Mouse (Mus musculus) heart, embryonic 13.5 days (tissue): ENCODE results near the gene Ogfod3. TPM values are rescaled to one million over a fixed set of nuclear protein-coding genes. Genes with fewer than 3 reads are reported as not detected.

ENCODE experiments used
- ATAC-seq: fragments of 200-750 bp; cut with Nextera tagmentation; 2 replicates; pipeline ENCODE4 v1.8.0; 2017; ENCODE audit warnings: moderate TSS enrichment; ENCODE audit not compliant: insufficient number of reproducible peaks, low FRiP score, low TSS enrichment; ENCODE audit errors: extremely low read depth
- H3K27ac ChIP-seq: fragments of 300-500 bp; sonication (generic); replicated peaks from 2 replicates; pipeline ENCODE4 v1.5.1; 2015; ENCODE audit warnings: moderate library complexity, mild to moderate bottlenecking, inconsistent platforms
- H3K27me3 ChIP-seq: fragments of 300-500 bp; sonication (generic); replicated peaks from 2 replicates; pipeline ENCODE4 v1.6.1; 2015; ENCODE audit warnings: mild to moderate bottlenecking, inconsistent platforms
- H3K36me3 ChIP-seq: fragments of 300-500 bp; sonication (generic); 2 replicates; pipeline ENCODE4 v1.6.1; 2015; ENCODE audit warnings: mild to moderate bottlenecking, inconsistent platforms
- H3K4me1 ChIP-seq: fragments of 300-500 bp; sonication (generic); 2 replicates; pipeline ENCODE4 v1.6.1; 2015; ENCODE audit warnings: inconsistent platforms
- H3K4me2 ChIP-seq: fragments of 300-500 bp; sonication (generic); 2 replicates; pipeline ENCODE4 v1.6.1; 2015; ENCODE audit warnings: inconsistent platforms, mild to moderate bottlenecking, moderate library complexity
- H3K4me3 ChIP-seq: fragments of 300-500 bp; sonication (generic); 2 replicates; pipeline ENCODE4 v1.5.1; 2015; ENCODE audit warnings: moderate library complexity, mild to moderate bottlenecking, inconsistent platforms
- H3K9ac ChIP-seq: fragments of 300-500 bp; sonication (generic); 2 replicates; pipeline ENCODE4 v1.6.1; 2015; ENCODE audit warnings: inconsistent platforms, mild to moderate bottlenecking, moderate library complexity
- H3K9me3 ChIP-seq: fragments of 300-500 bp; sonication (generic); 2 replicates; pipeline ENCODE4 v1.6.1; 2016; ENCODE audit warnings: inconsistent platforms
- WGBS: fragments of 180-500 bp; shearing (Covaris S2); methylation state at CpG from one replicate; pipeline ENCODE4 v1.1.7; 2015; ENCODE audit warnings: mixed read lengths; 5-methylcytosine and 5-hydroxymethylcytosine counted together
- polyA plus RNA-seq: library from polyadenylated mRNA; unstranded; fragments of >200 nt; fragmentation: Nextera tagmentation; extraction: Ambion mirVana; gene quantifications from 2 replicates; pipeline ENCODE4 v1.2.1, GENCODE M21; 2015

Gene Ogfod3
- polyA plus RNA-seq, 1 experiment from 2014 or later: 28.4 TPM

DNA sequence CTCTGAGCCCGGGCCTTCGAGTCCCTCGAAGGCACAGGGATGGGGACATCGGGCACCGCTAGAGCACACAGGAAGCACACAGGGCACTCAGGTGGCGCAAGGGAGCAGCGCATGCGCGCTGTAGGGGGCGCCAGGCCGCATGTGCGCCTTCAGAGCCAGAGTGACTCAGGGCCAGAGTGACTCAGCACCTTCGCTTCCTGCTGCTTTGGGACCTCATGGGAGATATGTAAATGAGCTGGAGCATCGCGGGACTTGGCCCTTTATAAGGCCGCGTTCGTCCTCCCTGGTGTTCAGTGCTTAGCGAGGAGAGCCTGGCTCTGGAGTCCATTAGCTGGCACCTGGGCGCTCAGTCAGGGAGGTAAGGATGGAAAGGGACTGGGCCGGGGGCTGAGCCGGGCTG, 58.6 kb downstream of the Ogfod3 start, which contains the start of gene Tex19.1:
Gene Tex19.1 (plus strand): TSS at position 279 of the 400 bp plus-strand sequence.
- Histone ChIP-seq H3K4me1 (peaks cover 4% of the 10 kb centered on the region; the same call in 1 of the 2 replicates), H3K9ac (no peak within 1 kb of the TSS), H3K27ac (no peak within 1 kb of the TSS), H3K36me3 (no peaks in the 10 kb centered on the region), H3K9me3 (no peaks in the 10 kb centered on the region), H3K27me3 (no peaks in the 10 kb centered on the region), H3K4me2 (no peak within 1 kb of the TSS), H3K4me3 (no peak within 1 kb of the TSS)
- WGBS: 86% methylated on average over 22 of the region's 22 CpGs
- ATAC-seq: no peak

DNA sequence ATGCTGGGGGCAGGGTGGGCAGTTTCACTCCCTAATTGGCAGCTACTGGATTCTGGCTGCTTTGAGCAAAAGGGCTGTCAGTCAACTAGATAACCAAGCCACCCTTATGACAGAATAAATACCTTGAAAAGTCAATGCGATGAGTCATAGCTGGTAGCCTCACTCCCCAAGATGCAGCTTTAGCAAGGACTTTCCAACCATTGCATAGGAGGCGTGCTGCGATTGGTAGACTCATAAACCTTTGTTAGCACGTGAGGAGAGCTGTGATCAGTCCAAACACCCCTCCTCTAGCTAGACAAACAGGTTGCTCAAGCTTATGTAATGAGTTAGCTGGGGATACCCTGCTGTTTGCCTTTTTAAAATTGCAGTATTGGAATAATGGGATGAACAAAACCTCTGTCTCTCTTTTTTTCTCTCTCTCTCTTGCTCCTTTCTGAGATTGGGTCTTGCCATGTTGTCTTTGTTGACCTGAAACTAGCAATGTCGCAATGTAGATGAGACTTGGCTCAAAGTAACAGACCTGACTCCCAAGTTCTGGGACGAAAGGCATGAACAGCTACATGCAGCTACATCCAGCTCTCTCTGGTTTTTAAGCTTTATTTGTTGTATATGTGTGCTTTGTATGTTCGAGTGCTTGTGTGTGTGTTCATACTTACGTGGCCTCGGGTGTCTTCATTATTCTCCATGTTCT, 61.0 kb downstream of the Ogfod3 start:
- Histone ChIP-seq H3K27ac (no peak overlapping the region), H3K36me3 (no peaks in the 10 kb centered on the region), H3K9me3 (no peaks in the 10 kb centered on the region), H3K9ac (no peak overlapping the region), H3K4me2 (no peak overlapping the region), H3K4me3 (no peak overlapping the region), H3K4me1 (peaks cover 6% of the 10 kb centered on the region), H3K27me3 (peaks cover 2% of the 10 kb centered on the region; the same call in 1 of the 2 replicates)
- WGBS: 71% methylated on average over 9 of the region's 9 CpGs
- no peak for ATAC-seq

GRCm38 (mm10) chr11:121138732-121139131, 65.8 kb downstream of the Ogfod3 start:
- Histone ChIP-seq H3K27me3 (peaks cover 14% of the 10 kb centered on the region; the same call in 1 of the 2 replicates), H3K36me3 (no peaks in the 10 kb centered on the region), H3K9ac (0 out of 2 replicates have a peak overlapping the region, but pooled peaks have one; percentile 6), H3K4me3 (no peak overlapping the region), H3K4me2 (0 out of 2 replicates have a peak overlapping the region, but pooled peaks have one; percentile 19), H3K4me1 (peaks cover 11% of the 10 kb centered on the region), H3K9me3 (no peaks in the 10 kb centered on the region), H3K27ac (no peak overlapping the region)
- no peak for ATAC-seq
- WGBS: 29% methylated on average over 6 of the region's 6 CpGs

- H3K4me3 ChIP-seq: no peak overlapping the region
- no peaks in the 10 kb centered on the region for H3K36me3 ChIP-seq
- no peak overlapping the region for H3K27ac ChIP-seq
- WGBS: 80% methylated on average over 5 of the region's 5 CpGs
- H3K27me3 ChIP-seq: peaks cover 14% of the 10 kb centered on the region; the same call in 1 of the 2 replicates
- H3K9me3 ChIP-seq: no peaks in the 10 kb centered on the region
- no peak overlapping the region for H3K9ac ChIP-seq
- peaks cover 11% of the 10 kb centered on the region for H3K4me1 ChIP-seq
- no peak for ATAC-seq
- H3K4me2 ChIP-seq: no peak overlapping the region
Observed at GRCm38 (mm10) chr11:121137682-121138081, 66.8 kb downstream of the Ogfod3 start.

- Histone ChIP-seq H3K4me2 (no peak overlapping the region), H3K27me3 (peaks cover 14% of the 10 kb centered on the region), H3K4me3 (no peak overlapping the region), H3K4me1 (peaks cover 11% of the 10 kb centered on the region), H3K9me3 (no peaks in the 10 kb centered on the region), H3K36me3 (no peaks in the 10 kb centered on the region), H3K9ac (no peak overlapping the region), H3K27ac (no peak overlapping the region)
- no peak for ATAC-seq
- WGBS: 21% methylated on average over 1 of the region's 1 CpGs
Observed at GRCm38 (mm10) chr11:121134600-121134999, 69.9 kb downstream of the Ogfod3 start.

GRCm38 (mm10) chr11:121129616-121130015, 74.9 kb downstream of the Ogfod3 start:
- Histone ChIP-seq H3K27ac (no peak overlapping the region), H3K4me1 (peaks cover 10% of the 10 kb centered on the region), H3K36me3 (no peaks in the 10 kb centered on the region), H3K9me3 (no peaks in the 10 kb centered on the region), H3K4me2 (no peak overlapping the region), H3K27me3 (no peaks in the 10 kb centered on the region; the same call in none of the 2 replicates), H3K9ac (no peak overlapping the region), H3K4me3 (no peak overlapping the region)
- WGBS: 62% methylated on average over 1 of the region's 1 CpGs
- ATAC-seq: no peak

Other genes starting within 250 kb of the Ogfod3 start
- gene Csnk1d, start 213.4 kb downstream of the Ogfod3 start, polyA plus RNA-seq: 71.4 and 71.5 TPM in 2 replicates
- gene Cd7, start 165.3 kb downstream of the Ogfod3 start, polyA plus RNA-seq: 0.22 and 0.29 TPM in 2 replicates
- gene Sectm1b, start 141.1 kb downstream of the Ogfod3 start, polyA plus RNA-seq: not detected in 2 replicates
- 0.11 TPM in 1 of 2 replicates, not detected in the other for gene Sectm1a, start 123.5 kb downstream of the Ogfod3 start, polyA plus RNA-seq
- not detected in 2 replicates for gene Tex19.2, start 86.0 kb downstream of the Ogfod3 start, polyA plus RNA-seq
- not detected in 2 replicates for gene Tex19.1, start 58.6 kb downstream of the Ogfod3 start, polyA plus RNA-seq
- not detected in 2 replicates for gene Uts2r, start 44.4 kb downstream of the Ogfod3 start, polyA plus RNA-seq
- gene Hexdc, start 278 bp downstream of the Ogfod3 start, polyA plus RNA-seq: 7.6 and 8.4 TPM in 2 replicates
- 21.5 and 21.6 TPM in 2 replicates for gene Cybc1, start 24.6 kb upstream of the Ogfod3 start, polyA plus RNA-seq
- 46.1 and 52.9 TPM in 2 replicates for gene Narf, start 32.5 kb upstream of the Ogfod3 start, polyA plus RNA-seq
- gene Foxk2, start 55.3 kb upstream of the Ogfod3 start, polyA plus RNA-seq: 5.0 and 5.1 TPM in 2 replicates
- 70.9 and 72.7 TPM in 2 replicates for gene Wdr45b, start 149.7 kb upstream of the Ogfod3 start, polyA plus RNA-seq
- 4.6 and 5.0 TPM in 2 replicates for gene Rab40b, start 183.5 kb upstream of the Ogfod3 start, polyA plus RNA-seq
- 4.6 and 5.5 TPM in 2 replicates for gene Fn3krp, start 216.7 kb upstream of the Ogfod3 start, polyA plus RNA-seq
- 8.9 and 9.6 TPM in 2 replicates for gene Fn3k, start 230.2 kb upstream of the Ogfod3 start, polyA plus RNA-seq
- 21.0 and 22.1 TPM in 2 replicates for gene Tbcd, start 247.2 kb upstream of the Ogfod3 start, polyA plus RNA-seq